Mouse (Mus musculus) olfactory bulb, adult 2 months (tissue): ENCODE measurements around the gene Sccpdh. TPM values are rescaled to one million over a fixed set of nuclear protein-coding genes. Genes with fewer than 3 reads are reported as not detected.
"Not testable (repeated sequence)": the region's sequence is repeated elsewhere in the genome, so short reads cannot be mapped to it uniquely, and the experiment has no call there.

Experiments used
- H3K27ac ChIP-seq: fragments of 200-500 bp; 2 replicates; pipeline ENCODE4 v1.5.1; 2012; ENCODE audit warnings: low read depth, low read length; ENCODE audit not compliant: insufficient read depth
- H3K4me1 ChIP-seq: fragments of 200-500 bp; 2 replicates; pipeline ENCODE4 v1.6.1; 2012; ENCODE audit warnings: low read length; ENCODE audit not compliant: control insufficient read depth, insufficient read depth
- H3K4me3 ChIP-seq: fragments of 200-500 bp; 2 replicates; pipeline ENCODE4 v1.5.1; 2012; ENCODE audit warnings: mild to moderate bottlenecking, low read depth, low read length, moderate library complexity; ENCODE audit not compliant: insufficient read depth
- CTCF ChIP-seq: fragments of 200-500 bp; IDR thresholded peaks from 2 replicates; pipeline ENCODE4 v1.5.1; 2012; ENCODE audit warnings: low read depth, mild to moderate bottlenecking, low read length, moderate library complexity; ENCODE audit not compliant: insufficient read depth
- POLR2A ChIP-seq: fragments of 200-500 bp; IDR thresholded peaks from 2 replicates; pipeline ENCODE4 v1.6.1; 2012; ENCODE audit warnings: mild to moderate bottlenecking, low read depth, low read length, moderate library complexity; ENCODE audit not compliant: insufficient read depth
- WGBS: fragments of 180-500 bp; shearing (Covaris S2); methylation state at CpG from one replicate; pipeline ENCODE4 v1.1.7; 2018; 5-methylcytosine and 5-hydroxymethylcytosine counted together
- polyA plus RNA-seq: library from polyadenylated mRNA; stranded (reverse); fragments of >200 nt; gene quantifications from 2 replicates; pipeline ENCODE4 v1.2.4, GENCODE M21; 2012; ENCODE audit warnings: low replicate concordance; ENCODE audit not compliant: missing spikeins, insufficient read depth, insufficient read length

Gene Sccpdh
- polyA plus RNA-seq, 1 experiment: not detected

DNA sequence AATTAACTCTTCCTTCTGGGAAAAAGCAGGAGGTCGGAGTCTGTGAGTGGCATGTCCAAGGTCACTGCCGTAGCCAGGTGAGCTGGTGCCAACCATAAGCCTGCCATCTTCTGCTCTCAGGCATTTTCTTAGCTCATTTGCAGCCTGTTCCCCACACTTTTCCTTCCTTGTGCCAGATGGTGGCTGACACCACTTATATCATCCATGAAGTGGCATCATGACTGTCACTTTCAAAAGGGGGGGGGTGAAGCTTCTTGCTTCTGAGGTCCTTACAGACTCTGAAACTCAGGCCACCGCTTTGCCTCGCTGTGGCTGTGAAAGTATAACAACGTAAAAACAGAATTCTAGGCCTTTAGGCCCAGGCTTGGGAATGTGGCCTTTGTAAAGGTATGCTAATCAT is 16.8 kb upstream of the Sccpdh start:
- 94% methylated on average over 5 of the region's 5 CpGs for WGBS
- Histone ChIP-seq H3K4me3 (no peak overlapping the region), H3K27ac (no peak overlapping the region), H3K4me1 (no peaks in the 10 kb centered on the region)
- TF ChIP-seq POLR2A: no peak
- TF ChIP-seq CTCF: no peak

DNA sequence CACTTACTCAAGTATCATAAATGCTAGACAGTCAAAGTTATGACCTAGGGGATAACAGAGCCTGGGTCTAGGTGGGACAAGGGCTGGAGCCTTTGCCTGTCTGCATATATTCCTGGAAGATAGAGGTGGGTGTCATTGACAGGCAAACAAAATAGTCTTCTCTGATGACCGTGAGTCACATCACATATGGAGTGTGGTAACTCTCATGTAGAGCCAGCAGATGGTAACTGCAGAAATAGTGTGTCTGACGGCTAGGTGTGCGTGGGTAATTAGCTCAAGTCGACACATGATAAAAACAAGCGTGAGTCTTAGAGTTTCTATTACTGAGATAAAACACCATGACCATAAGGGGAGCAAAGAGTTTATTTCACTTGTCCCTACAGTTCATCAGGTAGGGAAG is 4.9 kb upstream of the Sccpdh start:
- Histone ChIP-seq H3K4me1 (no peaks in the 10 kb centered on the region), H3K27ac (no peak overlapping the region), H3K4me3 (no peak overlapping the region)
- TF ChIP-seq CTCF (no peak), POLR2A (no peak)
- WGBS: 87% methylated on average over 5 of the region's 5 CpGs

DNA sequence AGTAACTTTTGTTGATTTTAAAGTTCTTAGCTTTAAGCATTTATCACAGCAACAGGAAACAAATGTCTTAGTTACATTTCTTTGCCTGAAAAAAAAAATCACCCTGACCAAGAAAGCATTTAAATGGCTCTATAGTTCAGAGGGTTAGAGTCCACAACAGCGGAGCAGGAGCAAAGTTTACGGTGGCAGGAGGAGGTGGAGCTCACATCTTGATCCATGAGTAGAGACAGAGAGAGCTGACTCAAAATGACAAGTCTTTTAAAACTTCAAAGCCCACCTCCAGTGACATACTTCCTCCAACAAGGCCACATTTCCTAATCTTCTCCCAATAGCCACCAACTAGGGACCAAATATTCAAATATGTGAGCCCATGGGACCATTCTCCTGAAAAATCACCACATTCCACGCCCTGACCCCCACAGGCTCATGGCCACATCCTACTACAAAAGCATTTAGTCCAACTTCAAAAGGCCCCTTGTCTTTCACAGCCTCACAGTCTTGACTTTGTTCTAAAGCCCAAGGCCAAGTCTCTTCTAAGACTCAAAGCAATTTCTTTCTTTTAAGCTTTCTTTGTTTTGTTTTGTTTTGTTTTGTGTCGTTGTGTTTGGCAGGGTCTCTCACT is 3.6 kb upstream of the Sccpdh start:
- 63% methylated on average over 4 of the region's 4 CpGs for WGBS
- H3K4me1 ChIP-seq: peaks cover 2% of the 10 kb centered on the region; the same call in 1 of the 2 replicates

DNA sequence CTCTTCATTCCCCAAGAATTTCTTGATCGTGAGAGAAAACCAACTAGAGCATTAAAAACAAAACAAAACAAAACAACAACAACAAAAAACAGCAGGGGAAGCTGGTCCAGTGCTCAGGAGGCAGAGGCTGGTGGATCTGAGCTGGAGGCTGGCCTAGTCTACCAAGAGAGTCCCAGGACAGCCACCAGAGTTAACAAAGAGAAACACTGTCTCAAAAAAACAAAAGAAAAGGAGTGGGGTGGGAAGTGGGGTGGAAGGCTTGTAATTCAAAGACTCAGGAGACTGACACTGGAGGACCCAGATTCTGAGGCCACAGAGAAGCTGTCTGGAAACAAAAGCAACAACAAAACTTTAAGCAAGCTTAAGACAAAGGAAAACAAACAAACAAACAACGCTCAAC is 1.0 kb upstream of the Sccpdh start:
- 72% methylated on average over 2 of the region's 2 CpGs for WGBS
- TF ChIP-seq POLR2A (no peak), CTCF (no peak)
- peaks cover 4% of the 10 kb centered on the region; the same call in 1 of the 2 replicates for H3K4me1 ChIP-seq
- H3K27ac ChIP-seq: no peak overlapping the region
- H3K4me3 ChIP-seq: no peak overlapping the region

More for the DNA sequence above, 3.6 kb upstream of the Sccpdh start:
- Histone ChIP-seq H3K4me3 (no peak overlapping the region), H3K27ac (no peak overlapping the region)
- TF ChIP-seq CTCF: no peak
- TF ChIP-seq POLR2A: no peak

DNA sequence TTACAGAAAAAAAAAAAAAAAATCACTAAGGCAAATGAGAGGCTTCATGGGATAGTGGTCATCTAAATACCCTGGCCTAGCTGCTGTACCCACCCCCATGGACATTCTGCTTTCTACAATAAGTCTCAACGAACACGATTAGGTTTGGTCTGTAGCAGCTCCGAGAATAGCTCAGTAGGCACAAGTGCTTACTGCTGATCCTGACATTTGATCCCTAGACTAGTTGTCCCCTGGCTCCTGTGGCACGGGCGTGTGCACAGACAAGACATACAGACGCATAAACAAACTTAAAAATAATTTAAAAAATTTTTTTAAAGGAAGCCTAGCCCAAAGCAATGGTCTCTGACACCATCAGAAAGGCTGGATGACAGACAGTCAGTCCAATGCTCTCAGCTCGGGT is 560 bp upstream of the Sccpdh start:
- H3K4me3 ChIP-seq: peak overlapping the region; percentile 67
- no peak for TF ChIP-seq CTCF
- no peak for TF ChIP-seq POLR2A
- WGBS: 16% methylated on average over 7 of the region's 7 CpGs
- no peak overlapping the region for H3K27ac ChIP-seq
- peaks cover 4% of the 10 kb centered on the region; the same call in 1 of the 2 replicates for H3K4me1 ChIP-seq

DNA sequence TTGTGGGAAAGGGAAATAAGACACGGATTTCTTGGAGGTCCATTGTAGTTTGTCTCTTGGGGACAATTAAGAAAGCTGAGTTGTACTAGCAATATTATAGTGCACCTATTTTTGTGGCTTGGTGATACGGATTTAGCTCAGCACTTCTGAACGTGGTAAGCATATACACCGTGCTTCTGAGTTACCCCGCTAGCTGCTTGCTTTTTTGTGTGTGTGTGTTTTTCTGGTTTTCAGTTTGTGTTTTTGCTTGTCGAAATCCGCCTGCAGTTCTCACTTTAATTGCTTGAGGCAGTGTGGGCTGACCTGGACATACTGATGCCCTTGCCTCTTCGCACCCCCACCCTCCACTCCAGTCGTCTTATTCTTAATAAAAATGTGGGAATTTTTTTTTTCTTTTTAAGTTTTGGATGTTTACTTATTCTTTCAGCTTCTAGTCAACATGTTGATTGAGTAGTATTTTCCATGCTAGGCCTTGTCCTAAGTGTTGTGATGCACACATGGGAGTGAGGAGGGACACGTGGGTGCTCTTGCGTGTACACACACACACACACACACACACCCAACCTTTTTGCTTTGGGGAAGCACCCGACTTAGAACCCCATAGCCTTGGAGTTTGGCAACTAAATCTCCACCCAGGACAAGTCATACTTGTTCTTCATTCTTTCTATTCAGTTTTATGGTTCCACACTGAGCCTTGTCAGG is 977 bp downstream of the Sccpdh start:
- no peak for TF ChIP-seq POLR2A
- no peak for TF ChIP-seq CTCF
- WGBS: 18% methylated on average over 12 of the region's 12 CpGs
- Histone ChIP-seq H3K27ac (no peak overlapping the region), H3K4me1 (peaks cover 4% of the 10 kb centered on the region; the same call in 1 of the 2 replicates), H3K4me3 (peak overlapping the region; percentile 67)

DNA sequence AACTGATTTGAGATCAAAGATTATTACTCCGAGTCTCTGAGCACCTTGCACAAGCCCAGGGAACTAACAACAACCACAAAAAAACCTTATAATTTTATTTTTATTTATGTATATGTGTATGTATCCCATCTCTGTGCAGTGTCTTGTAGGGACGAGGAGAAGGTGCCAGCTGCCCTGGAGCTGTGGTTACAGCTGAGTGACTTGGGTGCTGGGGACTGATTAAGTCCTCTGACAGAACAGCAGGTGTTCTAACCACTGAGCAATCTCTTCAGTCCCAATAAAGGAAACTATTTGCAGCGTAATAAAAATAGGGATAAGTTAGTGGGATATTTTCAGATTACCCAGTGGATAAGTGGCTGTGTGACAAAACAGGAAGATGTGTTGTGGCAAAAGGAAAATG is 6.3 kb downstream of the Sccpdh start:
- TF ChIP-seq CTCF (no peak), POLR2A (no peak)
- Histone ChIP-seq H3K27ac (no peak overlapping the region), H3K4me1 (peaks cover 3% of the 10 kb centered on the region; the same call in 1 of the 2 replicates), H3K4me3 (no peak overlapping the region)
- 77% methylated on average over 3 of the region's 3 CpGs for WGBS

DNA sequence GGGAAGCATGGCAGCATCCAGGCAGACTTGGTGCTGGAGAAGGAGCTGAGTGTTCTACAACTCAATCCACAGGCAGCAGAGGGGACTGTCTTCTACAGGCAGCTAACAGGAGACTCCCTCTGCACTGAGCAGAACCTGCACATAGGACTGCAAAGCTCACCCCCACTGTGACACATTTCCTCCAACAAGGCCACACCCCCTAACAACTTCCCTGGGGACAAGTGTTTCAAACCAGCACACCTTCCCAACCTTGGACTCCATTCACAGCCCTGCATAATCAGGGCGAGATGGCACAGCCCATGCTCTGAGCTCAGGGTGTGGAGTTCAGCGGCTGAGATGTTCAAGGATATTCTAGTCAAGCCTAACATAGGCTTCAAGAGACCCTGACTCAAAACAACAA is 9.0 kb downstream of the Sccpdh start:
- TF ChIP-seq CTCF (no peak), POLR2A (no peak)
- H3K4me3 ChIP-seq: no peak overlapping the region

DNA sequence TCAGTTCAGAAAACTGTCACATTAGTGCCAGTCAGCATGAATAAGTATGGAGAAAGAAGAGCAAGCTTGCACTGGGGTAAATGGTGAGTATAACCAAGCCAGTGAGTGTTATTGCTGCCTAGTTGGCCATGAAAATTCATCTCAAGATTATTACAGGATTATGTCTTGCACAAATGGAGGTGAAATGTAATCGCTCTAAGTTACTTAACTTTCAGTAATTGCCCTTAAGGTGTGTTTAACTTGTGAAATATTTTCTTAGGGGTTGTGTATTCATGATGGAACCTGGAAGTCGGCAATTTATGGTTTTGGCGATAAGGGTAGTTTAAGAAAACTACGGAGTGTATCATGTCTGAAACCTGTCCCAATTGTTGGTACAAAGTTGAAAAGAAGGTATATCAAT is 11.3 kb downstream of the Sccpdh start:
- no peaks in the 10 kb centered on the region for H3K4me1 ChIP-seq
- H3K27ac ChIP-seq: no peak overlapping the region
- 96% methylated on average over 4 of the region's 4 CpGs for WGBS
- no peak overlapping the region for H3K4me3 ChIP-seq
- TF ChIP-seq POLR2A (no peak), CTCF (no peak)

More for the DNA sequence above, 9.0 kb downstream of the Sccpdh start:
- H3K27ac ChIP-seq: no peak overlapping the region
- no peaks in the 10 kb centered on the region for H3K4me1 ChIP-seq
- WGBS: 88% methylated on average over 2 of the region's 2 CpGs

DNA sequence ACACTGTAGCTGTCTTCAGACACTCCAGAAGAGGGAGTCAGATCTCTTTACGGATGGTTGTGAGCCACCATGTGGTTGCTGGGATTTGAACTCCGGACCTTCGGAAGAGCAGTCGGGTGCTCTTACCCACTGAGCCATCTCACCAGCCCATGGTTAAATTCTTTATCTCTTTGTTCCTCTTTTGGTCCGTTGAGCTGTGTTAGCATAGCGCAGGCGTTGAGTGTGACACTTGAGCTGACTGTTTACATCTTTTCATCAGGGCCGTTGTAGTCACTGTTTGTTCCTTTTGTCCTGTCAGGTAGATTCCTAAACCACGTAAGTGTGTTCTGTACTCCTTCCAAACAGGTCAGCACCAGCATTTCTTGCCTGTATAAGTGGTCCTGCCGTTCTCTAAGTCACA is 14.7 kb downstream of the Sccpdh start:
- not testable (repeated sequence) for H3K27ac ChIP-seq, H3K4me1 ChIP-seq, H3K4me3 ChIP-seq
- 89% methylated on average over 10 of the region's 10 CpGs for WGBS
